Mouse (Mus musculus) liver, embryonic 14.5 days (tissue): ENCODE measurements around the gene Polr3h. TPM values are rescaled to one million over a fixed set of nuclear protein-coding genes. Genes with fewer than 3 reads are reported as not detected.

ENCODE experiments used
- ATAC-seq: fragments of 200-750 bp; cut with Nextera tagmentation; 2 replicates; pipeline ENCODE4 v1.8.0; 2017; ENCODE audit warnings: moderate number of reproducible peaks, mild to moderate bottlenecking, moderate library complexity; ENCODE audit not compliant: insufficient read depth
- DNase-seq, 3 experiments: peaks; one replicate each; pipeline ENCODE4 v3.0.0-alpha.2; 2012 to 2013; ENCODE audit warnings: low read depth in 3 of 3, low spot score in 3 of 3
- H3K27ac ChIP-seq: fragments of 300-500 bp; sonication (generic); 2 replicates; pipeline ENCODE4 v1.5.1; 2014; ENCODE audit warnings: moderate library complexity, mild to moderate bottlenecking, control low read depth, inconsistent platforms
- H3K27me3 ChIP-seq: fragments of 300-500 bp; sonication (generic); 2 replicates; pipeline ENCODE4 v1.6.1; 2014; ENCODE audit warnings: mild to moderate bottlenecking, low read length, moderate library complexity; ENCODE audit not compliant: control insufficient read depth, insufficient read depth
- H3K36me3 ChIP-seq: fragments of 300-500 bp; sonication (generic); replicated peaks from 2 replicates; pipeline ENCODE4 v1.6.1; 2014; ENCODE audit warnings: low read depth; ENCODE audit not compliant: control insufficient read depth, insufficient read depth
- H3K4me1 ChIP-seq, 2 experiments: fragments of 200-500 bp in 1 of 2; fragments of 300-500 bp in 1 of 2; sonication (generic) in 1 of 2; replicated peaks; 2 replicates each; pipeline ENCODE4 v1.6.1; 2012 to 2014; ENCODE audit warnings: antibody characterized with exemption in 1 of 2, inconsistent platforms in 1 of 2, low read length in 1 of 2; ENCODE audit not compliant: control insufficient read depth in 2 of 2, insufficient read depth in 2 of 2
- H3K4me2 ChIP-seq: fragments of 300-500 bp; sonication (generic); 2 replicates; pipeline ENCODE4 v1.6.1; 2014; ENCODE audit warnings: low read depth, mild to moderate bottlenecking, control low read depth, moderate library complexity
- H3K4me3 ChIP-seq, 2 experiments: fragments of 200-500 bp in 1 of 2; fragments of 300-500 bp in 1 of 2; sonication (generic) in 1 of 2; 2 replicates each; pipeline ENCODE4 v1.5.1; 2012 to 2014; ENCODE audit warnings: low read depth in 2 of 2, low read length in 2 of 2, mild to moderate bottlenecking in 2 of 2, control low read depth in 1 of 2, inconsistent platforms in 1 of 2, moderate library complexity in 1 of 2; ENCODE audit not compliant: insufficient read depth in 1 of 2
- H3K9ac ChIP-seq: fragments of 300-500 bp; sonication (generic); replicated peaks from 2 replicates; pipeline ENCODE4 v1.6.1; 2014; ENCODE audit warnings: mild to moderate bottlenecking, control low read depth, moderate library complexity
- H3K9me3 ChIP-seq: fragments of 300-500 bp; sonication (generic); 2 replicates; pipeline ENCODE4 v1.6.1; 2016; ENCODE audit warnings: low read length, mixed read lengths; ENCODE audit not compliant: control insufficient read depth
- CTCF ChIP-seq: IDR thresholded peaks from 2 replicates; pipeline ENCODE4 v1.5.1; 2016; ENCODE audit warnings: antibody characterized with exemption, low read depth, control low read depth
- EP300 ChIP-seq: IDR thresholded peaks from 2 replicates; pipeline ENCODE4 v1.6.1; 2016; ENCODE audit warnings: antibody characterized with exemption, low read depth
- WGBS: fragments of 180-500 bp; shearing (Covaris S2); extraction: QIAGEN DNeasy Blood & Tissue Kit; methylation state at CpG from one replicate; pipeline ENCODE4 v1.1.7; 2014; ENCODE audit not compliant: insufficient replicate concordance; 5-methylcytosine and 5-hydroxymethylcytosine counted together
- polyA plus RNA-seq, 2 experiments: library from polyadenylated mRNA; depleted of rRNA in 1 of 2; stranded (reverse) in 1 of 2; unstranded in 1 of 2; fragments of >200 nt; fragmentation: Nextera tagmentation in 1 of 2; extraction: Ambion mirVana in 1 of 2; gene quantifications; 2 replicates each; pipeline versions ENCODE4 v1.2.1 to v1.2.3; 2012 to 2014

Polr3h gene
- polyA plus RNA-seq, 2 experiments: 13.7 to 68.3 TPM

GRCm38 (mm10) chr15:81927741-81928140 lies 1.7 kb upstream of the Polr3h start:
- Histone ChIP-seq H3K27me3 (no peaks in the 10 kb centered on the region), H3K9ac (no peak overlapping the region), H3K9me3 (no peaks in the 10 kb centered on the region), H3K36me3 (peaks cover 2% of the 10 kb centered on the region), H3K4me3 (no peak overlapping the region), H3K27ac (no peak overlapping the region), H3K4me2 (no peak overlapping the region), H3K4me1 (peaks cover 14 to 21% of the 10 kb centered on the region in 2 experiments; a peak in 3 of 4 replicates)
- DNase-seq (no peak), ATAC-seq (no peak)
- no peak for TF ChIP-seq EP300
- TF ChIP-seq CTCF: no peak
- WGBS: 35% methylated on average over 4 of the region's 4 CpGs

DNA sequence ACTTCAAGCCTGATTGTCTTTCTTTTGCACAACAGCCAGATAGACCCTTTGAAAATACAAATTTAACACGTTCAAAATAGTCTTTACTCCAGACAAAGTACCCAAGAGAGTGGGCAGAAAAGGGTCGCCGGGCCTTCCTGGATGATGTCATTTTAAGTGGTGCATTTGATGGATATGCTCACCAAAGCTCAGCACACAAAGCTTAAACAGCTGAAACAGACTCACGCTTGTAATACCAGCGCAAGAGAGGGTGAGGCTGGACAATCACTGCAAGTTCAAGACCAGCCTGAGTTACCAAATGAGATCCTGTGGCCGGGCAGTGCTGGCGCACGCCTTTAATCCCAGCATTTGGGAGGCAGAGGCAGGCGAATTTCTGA lies 394 bp upstream of the Polr3h start:
- WGBS: 37% methylated on average over 9 of the region's 9 CpGs
- Histone ChIP-seq H3K4me3 (no peak overlapping the region; a peak in 1 of 4 replicates), H3K9ac (no peak overlapping the region), H3K4me1 (peaks cover 14 to 21% of the 10 kb centered on the region in 2 experiments; a peak in 3 of 4 replicates), H3K27me3 (no peaks in the 10 kb centered on the region), H3K36me3 (peaks cover 2% of the 10 kb centered on the region), H3K9me3 (no peaks in the 10 kb centered on the region), H3K4me2 (peak overlapping the region; percentile 80), H3K27ac (no peak overlapping the region)
- DNase-seq (no peak), ATAC-seq (no peak)
- TF ChIP-seq CTCF: no peak
- no peak for TF ChIP-seq EP300

- DNase-seq (peak; percentile 39 to 55 (median 45)), ATAC-seq (peak; percentile 53)
- Histone ChIP-seq H3K9me3 (no peaks in the 10 kb centered on the region), H3K27me3 (no peaks in the 10 kb centered on the region), H3K9ac (peak overlapping the region; percentile 70), H3K27ac (peak overlapping the region; percentile 75), H3K36me3 (peaks cover 2% of the 10 kb centered on the region), H3K4me3 (peak overlapping the region; percentile 66 to 72), H3K4me1 (peaks cover 14 to 21% of the 10 kb centered on the region in 2 experiments; a peak in 3 of 4 replicates), H3K4me2 (peak overlapping the region; percentile 80)
- WGBS: 33% methylated on average over 11 of the region's 11 CpGs
- TF ChIP-seq CTCF: no peak
- no peak; the same call in 1 of the 2 replicates for TF ChIP-seq EP300
These were observed 1.1 kb downstream of the Polr3h start for GRCm38 (mm10) chr15:81924933-81925332.

DNA sequence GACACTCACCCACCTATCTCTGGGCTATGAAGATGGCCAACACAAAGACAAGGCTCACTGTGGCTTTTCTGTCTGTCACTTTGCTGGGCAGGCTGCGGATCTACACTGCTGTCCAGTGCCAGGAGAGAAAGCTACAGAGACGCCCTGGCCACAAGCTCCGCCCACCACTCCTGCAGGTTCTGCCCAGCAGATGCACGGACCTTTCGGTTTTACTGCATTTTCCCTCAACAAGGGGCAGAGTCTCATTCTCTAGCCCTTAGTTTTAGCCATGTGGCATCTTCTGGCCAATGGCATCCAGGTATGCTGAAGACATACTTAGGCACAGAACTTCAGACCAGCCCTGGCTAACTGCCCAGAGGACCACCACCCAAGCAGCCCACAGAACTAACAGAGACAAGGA lies 4.8 kb downstream of the Polr3h start:
- H3K36me3 ChIP-seq: peaks cover 6% of the 10 kb centered on the region
- TF ChIP-seq EP300: no peak
- no peak for TF ChIP-seq CTCF
- no peaks in the 10 kb centered on the region for H3K27me3 ChIP-seq
- no peak overlapping the region for H3K27ac ChIP-seq
- ATAC-seq: no peak
- no peak for DNase-seq
- H3K4me3 ChIP-seq: no peak overlapping the region
- no peak overlapping the region for H3K9ac ChIP-seq
- WGBS: 68% methylated on average over 5 of the region's 5 CpGs
- no peak overlapping the region for H3K4me2 ChIP-seq
- peaks cover 11 to 17% of the 10 kb centered on the region in 2 experiments; a peak in 3 of 4 replicates for H3K4me1 ChIP-seq
- no peaks in the 10 kb centered on the region for H3K9me3 ChIP-seq

DNA sequence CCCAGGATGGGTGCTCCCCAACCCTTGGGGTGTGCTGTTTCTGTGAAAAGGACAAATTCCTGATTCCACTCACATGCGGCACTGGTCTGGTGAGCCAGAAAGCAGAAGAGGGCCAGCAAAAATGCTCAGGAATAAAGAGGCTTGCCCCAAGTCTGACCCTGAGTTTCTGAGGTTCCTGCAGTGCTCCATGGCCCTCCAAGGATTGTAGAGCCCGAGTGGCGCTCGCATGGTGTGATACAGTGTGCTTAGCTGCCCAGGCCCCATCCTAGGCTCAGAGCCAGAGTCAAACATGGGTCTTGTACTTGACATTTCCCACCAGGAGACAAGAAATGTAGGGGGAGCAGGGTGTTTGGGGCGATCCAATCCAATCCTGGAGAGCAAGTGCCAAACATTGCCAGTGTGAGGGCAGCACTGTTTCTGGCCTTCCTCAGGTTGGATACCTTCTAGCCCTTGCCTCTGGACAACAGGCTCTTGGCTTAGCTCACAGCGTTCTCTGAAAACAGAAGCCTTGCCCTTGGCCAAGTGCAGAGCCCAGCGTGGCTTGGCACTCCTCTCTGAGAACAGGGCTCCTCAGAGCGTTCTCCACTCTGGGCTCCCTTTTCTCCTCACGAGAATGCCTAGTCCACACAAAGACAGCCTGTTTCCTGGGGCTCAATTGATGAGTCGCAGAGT lies 5.4 kb downstream of the Polr3h start:
- TF ChIP-seq CTCF (no peak), EP300 (no peak)
- H3K9me3 ChIP-seq: no peaks in the 10 kb centered on the region
- peaks cover 11 to 17% of the 10 kb centered on the region in 2 experiments; a peak in 3 of 4 replicates for H3K4me1 ChIP-seq
- DNase-seq (no peak), ATAC-seq (no peak)
- H3K4me2 ChIP-seq: no peak overlapping the region
- H3K27me3 ChIP-seq: no peaks in the 10 kb centered on the region
- H3K4me3 ChIP-seq: no peak overlapping the region
- H3K36me3 ChIP-seq: peaks cover 6% of the 10 kb centered on the region
- H3K27ac ChIP-seq: no peak overlapping the region
- no peak overlapping the region for H3K9ac ChIP-seq
- 80% methylated on average over 10 of the region's 10 CpGs for WGBS
